Mouse (Mus musculus) ovary, postnatal 14 days (tissue): ENCODE measurements around the gene Srrt.

Experiments used
- DNase-seq: peaks from one replicate; pipeline ENCODE4 v3.0.0; 2022; ENCODE audit warnings: low spot score

Gene Srrt

GRCm38 (mm10) chr5:137307071-137307912, at the start of gene Srrt:
Gene Srrt (minus strand): TSS chr5:137307674.
- peak; percentile 83 for DNase-seq

GRCm38 (mm10) chr5:137354091-137354490, 46.6 kb upstream of the Srrt start:
- no peak for DNase-seq

GRCm38 (mm10) chr5:137352011-137352975, 44.8 kb upstream of the Srrt start:
- peak; percentile 22 for DNase-seq

- DNase-seq: no peak
Measured at GRCm38 (mm10) chr5:137351394-137351793, 43.9 kb upstream of the Srrt start.

GRCm38 (mm10) chr5:137351058-137351380, 43.5 kb upstream of the Srrt start:
- no peak for DNase-seq

GRCm38 (mm10) chr5:137350205-137351057, 43.0 kb upstream of the Srrt start:
- no peak for DNase-seq

DNA sequence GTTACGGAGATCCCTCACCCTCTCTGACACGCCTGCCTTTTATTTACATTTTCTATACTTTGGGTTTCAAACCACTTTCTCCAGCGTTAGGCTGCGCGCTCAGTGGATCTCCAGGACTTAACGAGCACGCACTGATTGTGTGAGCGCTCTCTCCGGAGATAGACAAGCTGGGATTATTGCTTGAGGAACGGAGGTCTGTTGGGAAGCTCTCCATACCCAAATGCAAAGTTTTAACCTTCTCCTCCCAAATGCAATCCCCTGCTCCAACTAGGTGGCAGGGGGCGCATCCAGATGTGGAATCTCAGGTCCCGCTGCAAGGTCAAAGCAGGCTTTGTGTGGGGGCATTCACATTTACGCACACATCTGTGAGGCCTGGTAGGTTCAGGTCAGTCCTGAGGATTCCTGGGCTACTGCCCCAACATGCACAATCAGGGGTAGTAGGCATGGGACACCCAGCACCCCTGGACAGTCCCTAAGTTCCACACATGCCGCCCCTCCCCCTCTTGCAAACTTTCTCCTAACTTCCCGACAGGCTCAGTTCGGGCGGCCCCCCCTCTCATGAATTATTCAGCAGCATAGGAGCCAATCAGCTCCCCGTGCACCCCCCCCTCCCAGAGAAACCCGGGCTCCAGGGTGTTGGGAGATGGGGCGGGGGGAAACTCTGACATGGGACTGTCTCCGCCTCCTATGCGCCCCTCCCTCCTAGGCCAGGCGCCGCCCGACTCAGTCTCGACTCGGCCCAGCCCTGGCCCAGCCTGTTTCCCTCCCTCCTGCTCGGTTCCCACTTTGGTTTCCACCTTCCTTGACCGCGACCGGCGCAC, 42.1 kb upstream of the Srrt start, which contains the start of gene Ephb4:
Gene Ephb4 (plus strand): TSS at position 726 of the 821 bp plus-strand sequence.
- peak; percentile 77 for DNase-seq

DNA sequence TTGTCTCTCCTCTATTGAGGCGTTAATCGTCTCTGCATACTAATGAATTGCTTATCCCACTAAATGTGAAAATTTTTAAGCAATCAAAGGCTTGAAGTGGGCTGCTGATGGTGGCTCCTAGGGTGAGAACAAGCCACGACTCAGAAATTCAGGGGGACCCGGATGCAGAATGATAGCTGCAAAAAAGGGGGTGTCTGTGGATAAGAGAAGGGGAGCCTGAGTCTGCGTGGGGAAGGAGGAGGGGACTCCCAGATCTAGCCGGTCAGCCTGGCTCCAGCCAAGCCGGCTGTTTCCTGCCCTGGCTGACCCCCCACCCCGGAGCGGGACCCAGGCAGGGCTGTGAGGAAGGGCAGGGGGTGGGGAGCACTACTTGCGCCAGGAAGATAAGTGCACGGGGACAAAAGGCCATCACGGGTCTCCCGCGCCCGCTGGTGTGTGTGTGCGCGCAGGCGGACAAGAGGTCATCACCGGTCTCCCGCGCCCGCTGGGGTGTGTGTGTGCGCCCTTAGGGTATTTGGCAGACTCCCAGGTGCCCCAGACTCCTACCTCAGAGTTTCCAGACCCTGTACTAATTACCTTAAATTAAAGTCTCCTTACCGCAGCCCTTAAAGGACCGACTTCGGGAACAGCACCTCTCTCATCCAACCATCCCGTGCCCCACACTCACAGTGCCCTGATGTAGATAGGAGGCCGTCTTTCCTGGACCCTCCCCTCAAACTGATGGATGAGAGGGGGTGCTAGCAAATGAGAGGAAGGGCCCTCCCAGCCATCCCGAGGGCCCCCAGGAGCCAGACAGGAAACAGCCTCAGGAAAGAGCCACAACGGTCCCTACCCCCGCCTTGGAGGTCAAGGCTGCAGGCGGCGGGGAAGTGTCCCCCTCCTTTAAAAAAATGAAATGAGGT, 41.3 kb upstream of the Srrt start:
- peak; percentile 11 for DNase-seq

DNA sequence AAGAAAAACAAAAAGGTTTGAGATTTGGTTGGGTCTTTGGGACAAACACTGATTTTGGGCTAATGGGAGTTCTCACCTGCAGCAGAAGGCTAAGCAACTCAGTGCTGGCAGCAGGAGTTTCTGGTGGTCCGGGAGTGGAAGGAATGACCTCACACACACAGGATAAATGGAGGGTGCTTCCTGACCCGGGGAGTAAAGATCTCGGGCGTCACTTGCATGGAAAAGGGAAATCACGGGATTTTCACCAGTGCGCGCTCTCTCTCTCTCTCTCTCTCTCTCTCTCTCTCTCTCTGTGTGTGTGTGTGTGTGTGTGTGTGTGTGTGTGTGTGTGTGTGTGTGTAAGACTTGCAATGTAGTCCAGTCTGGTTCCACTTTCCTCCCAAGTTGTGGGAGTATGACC, 40.4 kb upstream of the Srrt start:
- DNase-seq: no peak

DNA sequence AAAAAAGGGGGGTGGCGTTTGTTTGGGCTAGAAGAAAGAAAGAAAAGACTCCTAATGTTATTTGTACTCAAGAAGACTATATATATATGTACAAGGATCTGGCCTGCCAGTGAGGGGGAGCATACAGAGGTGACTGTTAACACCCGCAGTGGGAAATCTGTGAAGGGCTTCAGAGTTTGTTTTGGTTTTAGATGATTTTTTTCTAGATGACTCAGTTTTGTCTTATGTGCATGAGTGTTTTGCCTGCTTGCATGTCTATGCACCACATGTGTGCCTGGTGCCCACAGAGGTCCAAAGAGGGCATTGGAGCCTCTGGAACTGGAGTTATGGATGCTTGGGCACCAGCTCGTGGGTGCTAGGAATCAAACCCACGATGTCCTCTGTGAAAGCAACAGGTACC, 39.5 kb upstream of the Srrt start:
- no peak for DNase-seq

DNA sequence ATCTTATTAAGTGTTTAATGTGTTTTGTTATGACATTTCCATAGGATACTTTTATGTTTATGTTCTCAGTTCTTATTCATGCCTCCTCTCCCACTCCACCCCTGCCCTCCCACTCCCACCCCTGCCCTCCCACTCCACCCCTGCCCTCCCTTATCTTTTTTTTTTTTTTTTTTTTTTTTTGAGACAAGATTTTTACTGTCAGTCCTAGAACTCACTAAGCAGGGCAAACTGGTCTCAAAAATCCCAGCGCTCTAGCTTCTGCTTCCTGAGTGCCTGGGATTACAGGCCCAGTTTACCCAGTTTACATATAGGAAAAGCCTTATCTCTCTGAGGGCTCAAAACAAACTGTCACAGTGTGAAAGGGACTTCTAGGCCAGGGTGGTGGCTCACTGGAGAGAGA, 38.9 kb upstream of the Srrt start:
- DNase-seq: no peak

DNA sequence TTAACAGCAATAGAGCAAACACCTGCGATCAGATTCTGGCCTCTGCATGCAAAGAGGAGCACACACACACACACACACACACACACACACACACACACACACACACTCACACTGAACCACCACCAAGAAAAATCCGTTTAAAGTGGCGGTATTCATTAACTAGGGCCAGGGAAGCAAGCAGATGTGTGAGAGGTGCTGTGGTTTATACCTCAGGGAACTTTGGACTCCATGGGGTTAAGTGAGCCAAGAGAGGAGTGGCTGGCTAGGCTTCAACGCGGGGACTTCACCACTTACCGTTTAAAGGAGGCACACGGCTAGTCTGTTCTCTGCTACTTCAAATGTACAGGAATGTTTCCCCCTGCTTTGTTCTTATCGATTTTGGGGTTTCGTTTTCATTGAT, 38.3 kb upstream of the Srrt start:
- DNase-seq: no peak

- no peak for DNase-seq
Measured at GRCm38 (mm10) chr5:137343869-137344268, 36.4 kb upstream of the Srrt start.

DNA sequence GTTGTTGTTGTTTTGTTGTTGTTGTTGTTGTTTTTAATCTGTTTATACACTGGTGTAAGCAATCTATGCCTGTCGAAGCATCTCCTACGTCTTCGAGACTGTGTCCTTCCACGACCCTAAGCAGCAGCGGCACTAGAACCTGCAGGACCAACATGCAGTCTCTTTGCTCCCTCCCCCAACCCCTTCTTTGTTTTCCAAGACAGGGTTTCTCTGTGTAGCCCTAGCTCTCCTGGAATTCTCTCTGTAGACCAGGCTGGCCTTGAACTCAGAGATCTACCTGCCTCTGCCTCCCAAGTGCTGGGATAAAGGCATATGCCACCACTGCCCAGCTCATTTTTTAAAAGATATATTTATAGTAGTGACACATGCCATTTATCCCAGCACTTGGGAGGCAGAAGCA, 35.9 kb upstream of the Srrt start:
- no peak for DNase-seq

GRCm38 (mm10) chr5:137342407-137343012, 35.0 kb upstream of the Srrt start:
- no peak for DNase-seq

DNA sequence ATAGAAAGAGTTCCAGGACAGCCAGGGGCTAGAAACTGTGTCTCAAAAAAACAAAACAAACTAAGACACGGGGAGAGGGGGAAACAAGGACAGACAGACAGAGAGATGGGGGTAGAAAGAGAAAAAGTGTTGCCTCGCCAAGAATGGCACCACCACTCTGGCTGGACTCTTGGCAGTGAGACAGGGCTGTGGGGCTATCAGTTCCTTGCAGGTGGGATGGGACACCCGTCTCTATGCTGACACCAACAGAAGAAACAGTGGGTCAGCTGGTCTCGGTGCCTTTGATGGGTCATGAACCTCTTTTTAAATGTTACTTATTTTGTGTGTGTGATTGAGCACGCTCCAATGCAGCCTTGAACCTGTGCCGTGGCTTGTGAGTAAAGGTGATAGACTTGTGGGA, 32.7 kb upstream of the Srrt start:
- DNase-seq: no peak

DNA sequence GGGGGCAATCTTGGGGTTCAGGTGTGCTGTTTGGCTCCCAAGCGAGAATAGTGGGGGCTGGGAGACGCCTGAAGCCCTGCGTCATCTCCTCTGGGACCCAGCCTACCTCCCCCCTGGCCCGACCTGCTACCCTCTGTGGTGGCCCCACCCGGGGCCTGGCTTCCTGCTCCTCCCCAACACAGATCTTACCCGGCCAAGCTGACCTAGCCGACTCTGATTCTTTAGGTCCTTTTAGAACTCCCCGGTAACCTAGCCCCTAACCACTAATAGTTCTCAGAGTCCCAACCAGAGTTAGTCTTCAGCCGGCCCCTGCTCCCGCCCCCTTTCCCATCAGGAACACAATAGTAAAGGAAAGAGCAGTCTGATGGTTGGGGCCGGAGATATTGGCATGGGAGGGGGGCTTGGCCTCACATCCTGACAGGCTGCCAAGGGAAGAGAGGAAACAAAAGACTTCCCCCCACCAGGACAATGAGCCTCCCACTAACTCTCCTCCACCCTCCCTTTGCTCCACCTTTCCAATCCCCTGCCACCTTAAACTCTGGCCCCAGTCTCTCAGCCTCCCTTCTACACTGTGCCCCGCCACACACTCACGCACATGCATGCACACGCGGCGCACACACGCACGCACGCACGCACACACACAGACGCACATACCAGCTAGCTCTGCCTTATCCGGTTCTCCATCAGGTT, 32.0 kb upstream of the Srrt start:
- peak; percentile 47 for DNase-seq

- no peak for DNase-seq
Measured at GRCm38 (mm10) chr5:137338663-137339289, 31.3 kb upstream of the Srrt start.

DNA sequence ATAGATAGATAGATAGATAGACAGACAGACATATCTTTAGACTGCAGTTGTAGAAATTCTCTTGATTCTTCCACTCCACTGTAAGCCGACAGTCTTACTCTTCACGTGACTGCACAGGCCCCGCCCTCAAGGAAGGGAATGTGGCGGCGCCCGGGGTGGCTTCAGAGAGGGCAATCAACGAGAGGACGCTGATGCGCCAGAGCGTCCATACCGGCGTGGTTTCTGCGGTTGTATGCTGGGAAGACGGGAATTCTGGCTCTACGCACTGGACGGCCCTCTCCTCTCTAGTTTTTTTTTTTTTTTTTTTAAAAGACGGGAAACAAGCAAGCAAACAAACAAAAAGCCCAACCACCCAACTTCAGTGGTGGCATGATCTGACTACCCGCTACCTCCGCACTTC, 30.8 kb upstream of the Srrt start:
- peak; percentile 78 for DNase-seq
